ENCODE assay signal across 20 mouse cellular contexts in the genomic region with DNA sequence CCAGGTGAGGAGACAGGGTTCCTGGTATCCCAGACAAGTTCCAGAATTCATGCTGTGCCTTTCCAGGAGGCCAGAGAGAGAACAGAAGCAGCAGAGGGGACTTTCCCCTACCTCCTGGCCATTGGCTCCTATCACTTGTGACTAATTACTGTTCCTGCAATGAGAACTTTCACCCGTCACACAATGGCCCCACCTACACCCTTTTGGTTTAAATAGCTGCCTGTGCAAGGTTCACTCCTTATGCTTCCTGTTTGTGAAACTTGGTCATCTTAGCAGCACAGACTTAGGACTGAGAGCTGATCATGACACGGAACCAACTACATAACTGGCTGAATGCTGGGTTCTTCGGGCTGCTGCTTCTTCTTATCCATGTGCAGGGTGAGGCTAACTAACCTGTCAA. TPM values are rescaled to one million over a fixed set of nuclear protein-coding genes. Genes with fewer than 3 reads are reported as not detected.
DNase-seq lines count a peak whose midpoint lies in the region; ATAC-seq and TF ChIP-seq lines count a peak whose summit lies in the region.
"Had no signal": no experiment of that assay in that cellular context is flagged by ENCODE, and none has a peak within 500 bp of the region (broad histone marks: within the 10 kb centered on the region; RNA-seq: fewer than 3 reads in every experiment).

A gene (plus strand): TSS at position 238 of the 400 bp plus-strand sequence.

- peak within 1 kb of the TSS; percentile 41; the same call in 1 of the 2 replicates for H3K27ac ChIP-seq in gastrocnemius, adult 2 months
- H3K27ac ChIP-seq in neural tube, embryonic 15.5 days (replicated peaks), result no peak within 1 kb of the TSS
- H3K27ac ChIP-seq: embryonic facial prominence, embryonic 13.5 days; hindbrain, embryonic 12.5 days; limb, embryonic 15.5 days; macrophage had no signal

- no peak for TF ChIP-seq CTCF in gastrocnemius, adult 2 months (IDR thresholded peaks at IDR 0.05)

- peak; percentile 26 for DNase-seq in gastrocnemius, adult 2 months
- DNase-seq in gastrocnemius, postnatal 25 days, result no peak
- peak; percentile 6 for DNase-seq in neural tube, embryonic 10.5 days (ENCODE audit: extremely low spot score, low spot score)
- peak; percentile 32 to 59 for DNase-seq in kidney, postnatal 25 days
- DNase-seq in ovary, postnatal 14 days (ENCODE audit: low spot score), result no peak
- DNase-seq in Muller cell, postnatal 12 days (ENCODE audit: inconsistent ontology term), result no peak
- DNase-seq in thymus, postnatal 25 days, result no peak
- DNase-seq: cerebellum, adult 9-11 months; forebrain, postnatal 0 days; gastrocnemius, postnatal 14 days; layer of hippocampus, postnatal 36 days had no signal

- intact Hi-C loops in gastrocnemius, adult 2 months (cut with DNase I), result no loop called here

- H3K27me3 ChIP-seq in neural tube, embryonic 15.5 days (replicated peaks), result no peaks in the 10 kb centered on the region
- H3K27me3 ChIP-seq: embryonic facial prominence, embryonic 13.5 days; hindbrain, embryonic 12.5 days; limb, embryonic 15.5 days had no signal

- H3K9ac ChIP-seq in neural tube, embryonic 15.5 days (replicated peaks), result no peak within 1 kb of the TSS
- H3K9ac ChIP-seq: embryonic facial prominence, embryonic 13.5 days; forebrain, postnatal 0 days; hindbrain, embryonic 12.5 days; limb, embryonic 15.5 days had no signal

- no peaks in the 10 kb centered on the region for H3K9me3 ChIP-seq in neural tube, embryonic 15.5 days (replicated peaks)
- H3K9me3 ChIP-seq: embryonic facial prominence, embryonic 13.5 days; hindbrain, embryonic 12.5 days; limb, embryonic 15.5 days had no signal

- H3K4me1 ChIP-seq in neural tube, embryonic 15.5 days, result no peaks in the 10 kb centered on the region
- H3K4me1 ChIP-seq: embryonic facial prominence, embryonic 13.5 days; hindbrain, embryonic 12.5 days; limb, embryonic 15.5 days had no signal

- no peaks in the 10 kb centered on the region for H3K36me3 ChIP-seq in neural tube, embryonic 15.5 days
- H3K36me3 ChIP-seq: embryonic facial prominence, embryonic 13.5 days; hindbrain, embryonic 12.5 days; limb, embryonic 15.5 days had no signal

- H3K4me3 ChIP-seq in gastrocnemius, adult 2 months, result no peak within 1 kb of the TSS
- no peak within 1 kb of the TSS for H3K4me3 ChIP-seq in neural tube, embryonic 15.5 days (replicated peaks)
- H3K4me3 ChIP-seq: embryonic facial prominence, embryonic 13.5 days; hindbrain, embryonic 12.5 days; limb, embryonic 15.5 days had no signal

- no peak for ATAC-seq in neural tube, embryonic 15.5 days (ENCODE audit: low FRiP score)
- ATAC-seq: forebrain, postnatal 0 days had no signal

- WGBS in neural tube, embryonic 15.5 days, result 86% methylated on average over 3 of the region's 3 CpGs

- H3K4me2 ChIP-seq in neural tube, embryonic 15.5 days, result no peak within 1 kb of the TSS
- H3K4me2 ChIP-seq: embryonic facial prominence, embryonic 13.5 days; hindbrain, embryonic 12.5 days; limb, embryonic 15.5 days; midbrain, embryonic 11.5 days had no signal

RNA-seq across cellular contexts. Expression of the gene that starts here (rescaled TPM):
- total RNA-seq in gastrocnemius, adult 2 months (2021), result under 1 TPM; 0.45 to 0.56 TPM
- total RNA-seq in gastrocnemius, postnatal 25 days (2021), result under 1 TPM; 0.29 to 0.84 TPM
- not detected in 2 replicates for polyA plus RNA-seq in neural tube, embryonic 15.5 days (2015; fragmentation: Nextera tagmentation; extraction: Ambion mirVana)
- total RNA-seq: ES-E14; forebrain, postnatal 0 days; layer of hippocampus, postnatal 36 days; left cerebral cortex, postnatal 25 days had no signal
- polyA plus RNA-seq: embryonic facial prominence, embryonic 13.5 days; forebrain, postnatal 0 days; heart, postnatal 0 days; hindbrain, embryonic 12.5 days; limb, embryonic 15.5 days; macrophage; midbrain, embryonic 11.5 days had no signal

Comparison
In these comparisons a context has a peak if more than half of its experiments do, and no peak if none do; other contexts are left out.
1. Peak in DNase-seq and H3K27ac ChIP-seq in gastrocnemius, adult 2 months; RNA of the gene not detected or under 1 TPM.
2. DNase-seq: peak in neural tube, embryonic 10.5 days (single experiment) and kidney, postnatal 25 days (2 of 2); none in gastrocnemius, postnatal 25 days (single experiment), ovary, postnatal 14 days (single experiment), Muller cell, postnatal 12 days (single experiment) and thymus, postnatal 25 days (single experiment).